Mouse (Mus musculus) bone marrow macrophage, adult 2 months (primary cell): Measurements from ENCODE around the gene Asic1. TPM values are rescaled to one million over a fixed set of nuclear protein-coding genes. Genes with fewer than 3 reads are reported as not detected.

Experiments
- H3K27ac ChIP-seq: 2 replicates; pipeline ENCODE4 v1.5.1; 2012; ENCODE audit warnings: low read depth, low read length; ENCODE audit not compliant: insufficient read depth
- H3K4me1 ChIP-seq: 2 replicates; pipeline ENCODE4 v1.6.1; 2012; ENCODE audit warnings: low read length; ENCODE audit not compliant: control insufficient read depth, insufficient read depth
- H3K4me3 ChIP-seq: 2 replicates; pipeline ENCODE4 v1.5.1; 2012; ENCODE audit warnings: mild to moderate bottlenecking, low read length, moderate library complexity; ENCODE audit not compliant: insufficient read depth
- CTCF ChIP-seq: IDR thresholded peaks from 2 replicates; pipeline ENCODE4 v1.5.1; 2012; ENCODE audit warnings: low read depth, mild to moderate bottlenecking, low read length, moderate library complexity
- POLR2A ChIP-seq: IDR thresholded peaks from 2 replicates; pipeline ENCODE4 v1.6.1; 2012; ENCODE audit warnings: mild to moderate bottlenecking, low read depth, low read length, borderline replicate concordance
- polyA plus RNA-seq: library from polyadenylated mRNA; stranded (reverse); fragments of >200 nt; gene quantifications from 2 replicates; pipeline ENCODE4 v1.2.4, GENCODE M21; 2012; ENCODE audit not compliant: missing spikeins, insufficient read depth, insufficient read length

The Asic1 gene
- polyA plus RNA-seq, 1 experiment, result not detected

DNA sequence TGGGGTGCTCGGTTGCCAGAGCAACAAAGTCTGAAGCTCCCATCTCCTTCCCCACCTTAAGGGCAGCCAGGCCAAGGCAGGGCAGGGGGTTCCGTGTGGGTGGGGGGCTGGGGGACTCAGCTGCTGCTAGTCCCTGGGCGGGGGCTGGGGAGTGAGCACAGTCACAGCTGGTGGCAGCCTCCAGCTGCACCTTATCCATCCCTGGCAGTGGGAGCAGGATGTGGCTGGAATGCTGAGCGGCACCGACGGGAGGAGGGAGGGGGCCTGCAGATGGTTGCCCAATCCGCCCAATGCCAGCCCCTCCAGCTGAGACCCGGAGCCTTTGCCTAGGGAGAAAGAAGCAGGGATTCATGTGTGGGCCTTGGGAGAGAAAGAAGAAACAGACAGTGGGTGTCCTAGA lies 6.9 kb downstream of the Asic1 start:
- Histone ChIP-seq H3K4me1 (no peaks in the 10 kb centered on the region), H3K27ac (no peak overlapping the region), H3K4me3 (no peak overlapping the region)
- TF ChIP-seq CTCF, result no peak
- no peak for TF ChIP-seq POLR2A

GRCm38 (mm10) chr15:99678063-99678800 lies 8.1 kb downstream of the Asic1 start:
- no peak overlapping the region for H3K4me3 ChIP-seq
- no peak overlapping the region for H3K27ac ChIP-seq
- H3K4me1 ChIP-seq, result no peaks in the 10 kb centered on the region
- TF ChIP-seq POLR2A (no peak), CTCF (peak; percentile 44)

- Histone ChIP-seq H3K4me1 (no peaks in the 10 kb centered on the region), H3K27ac (no peak overlapping the region), H3K4me3 (no peak overlapping the region)
- TF ChIP-seq CTCF (no peak), POLR2A (no peak)
Measured at GRCm38 (mm10) chr15:99679008-99679407, 8.8 kb downstream of the Asic1 start.

DNA sequence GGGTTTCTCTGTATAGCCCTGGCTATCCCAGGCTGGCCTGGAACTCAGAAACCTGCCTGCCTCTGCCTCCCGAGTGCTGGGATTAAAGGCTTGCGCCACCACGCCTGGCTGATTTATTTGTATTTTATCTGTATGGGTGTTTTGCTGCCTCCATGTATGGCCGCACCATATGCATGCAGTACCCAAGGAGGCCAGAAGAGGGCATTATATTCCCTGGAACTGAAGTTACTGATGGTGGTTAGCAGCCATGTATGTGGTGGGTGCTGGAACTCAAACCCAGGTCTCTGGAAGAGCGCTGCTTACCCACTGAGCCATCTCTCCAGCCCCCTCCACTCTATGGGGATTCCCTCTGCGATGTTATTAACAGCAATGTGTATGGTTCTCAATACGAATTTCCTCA lies 12.7 kb downstream of the Asic1 start:
- TF ChIP-seq CTCF (peak; percentile 33), POLR2A (no peak)
- no peak overlapping the region for H3K4me3 ChIP-seq
- no peak overlapping the region for H3K27ac ChIP-seq
- H3K4me1 ChIP-seq, result no peaks in the 10 kb centered on the region

- no peak for TF ChIP-seq CTCF
- TF ChIP-seq POLR2A, result no peak
- Histone ChIP-seq H3K27ac (no peak overlapping the region), H3K4me1 (no peaks in the 10 kb centered on the region), H3K4me3 (no peak overlapping the region)
Measured at GRCm38 (mm10) chr15:99684156-99684555, 14.0 kb downstream of the Asic1 start.

DNA sequence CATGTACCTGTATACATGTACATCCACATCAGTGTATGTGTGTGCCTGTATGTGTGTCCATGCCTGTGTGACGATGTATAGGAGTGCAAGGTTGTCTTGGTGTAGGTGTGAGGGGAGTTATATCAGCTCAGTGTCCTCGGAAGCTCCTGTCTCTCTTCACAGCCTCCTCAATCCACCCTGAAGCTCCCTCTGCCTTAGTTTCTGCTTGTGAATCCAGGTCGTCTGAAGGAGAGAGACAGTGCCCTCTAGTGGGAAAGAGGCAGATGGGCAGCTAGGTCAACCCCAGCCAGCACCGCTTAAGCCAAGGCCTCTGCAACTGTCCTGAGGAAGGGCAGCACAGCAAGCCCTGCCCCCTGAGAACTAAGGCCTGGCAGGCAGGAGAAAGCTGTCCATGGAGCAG lies 18.5 kb downstream of the Asic1 start:
- no peak overlapping the region for H3K4me3 ChIP-seq
- TF ChIP-seq CTCF (peak; percentile 68), POLR2A (no peak)
- no peak overlapping the region for H3K27ac ChIP-seq
- H3K4me1 ChIP-seq, result no peaks in the 10 kb centered on the region

GRCm38 (mm10) chr15:99690924-99691323 lies 20.8 kb downstream of the Asic1 start:
- no peak overlapping the region for H3K27ac ChIP-seq
- no peak overlapping the region for H3K4me3 ChIP-seq
- TF ChIP-seq POLR2A, result no peak
- no peak for TF ChIP-seq CTCF
- H3K4me1 ChIP-seq, result no peaks in the 10 kb centered on the region

DNA sequence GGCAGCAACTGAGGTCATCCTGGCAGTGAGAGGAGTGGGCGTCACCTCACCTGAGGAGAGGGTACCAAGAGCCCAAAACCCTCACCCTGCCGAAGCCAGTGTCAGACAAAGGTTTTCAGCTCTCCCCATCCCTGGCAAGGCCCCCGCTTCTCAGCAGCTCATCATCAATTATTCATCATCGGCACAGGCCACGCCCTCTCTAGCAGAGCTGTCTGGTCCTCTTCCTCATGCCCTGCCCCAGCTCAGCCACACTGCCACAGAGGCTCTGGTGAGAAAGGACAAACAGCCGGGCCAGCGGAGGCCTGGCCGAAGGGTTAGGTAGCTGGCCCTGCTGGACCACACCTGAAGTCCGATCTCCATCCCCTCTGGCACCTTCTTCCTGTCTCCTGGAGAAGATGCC lies 21.8 kb downstream of the Asic1 start:
- Histone ChIP-seq H3K4me1 (no peaks in the 10 kb centered on the region), H3K27ac (no peak overlapping the region), H3K4me3 (no peak overlapping the region)
- TF ChIP-seq POLR2A (no peak), CTCF (no peak)

- H3K4me3 ChIP-seq, result no peak overlapping the region
- no peak overlapping the region for H3K27ac ChIP-seq
- TF ChIP-seq POLR2A, result no peak
- no peak for TF ChIP-seq CTCF
- peaks cover 9% of the 10 kb centered on the region for H3K4me1 ChIP-seq
Measured at GRCm38 (mm10) chr15:99697309-99697708, 27.1 kb downstream of the Asic1 start.

- Histone ChIP-seq H3K27ac (no peak overlapping the region), H3K4me3 (no peak overlapping the region), H3K4me1 (peaks cover 11% of the 10 kb centered on the region)
- TF ChIP-seq CTCF (no peak), POLR2A (no peak)
Measured at GRCm38 (mm10) chr15:99698533-99699085, 28.4 kb downstream of the Asic1 start.
